Mouse (Mus musculus) small intestine, adult 2 months (tissue): Measurements from ENCODE around the gene Entr1. TPM values are rescaled to one million over a fixed set of nuclear protein-coding genes. Genes with fewer than 3 reads are reported as not detected.

ENCODE experiments used
- H3K27ac ChIP-seq: fragments of 200-500 bp; 2 replicates; pipeline ENCODE4 v1.5.1; 2012; ENCODE audit warnings: low read depth, low read length, control low read depth, inconsistent platforms; ENCODE audit not compliant: insufficient read depth
- H3K27me3 ChIP-seq: fragments of 200-500 bp; 2 replicates; pipeline ENCODE4 v1.6.1; 2012; ENCODE audit warnings: mild to moderate bottlenecking, moderate library complexity, low read length, inconsistent platforms; ENCODE audit not compliant: control insufficient read depth, insufficient read depth
- H3K36me3 ChIP-seq: fragments of 200-500 bp; 2 replicates; pipeline ENCODE4 v1.6.1; 2012; ENCODE audit warnings: mild to moderate bottlenecking, low read length, control low read depth, inconsistent platforms; ENCODE audit not compliant: control insufficient read depth, insufficient read depth
- H3K4me1 ChIP-seq: fragments of 200-500 bp; 2 replicates; pipeline ENCODE4 v1.6.1; 2012; ENCODE audit warnings: low read length, inconsistent platforms, mixed read lengths; ENCODE audit not compliant: control insufficient read depth, insufficient read depth, insufficient read length
- H3K4me3 ChIP-seq: fragments of 200-500 bp; 2 replicates; pipeline ENCODE4 v1.5.1; 2012; ENCODE audit warnings: low read depth, mild to moderate bottlenecking, control low read depth, inconsistent platforms, low read length, moderate library complexity
- CTCF ChIP-seq: fragments of 200-500 bp; IDR thresholded peaks from 2 replicates; pipeline ENCODE4 v1.5.1; 2012; ENCODE audit warnings: low read depth, mild to moderate bottlenecking, control low read depth, inconsistent platforms, low read length, moderate library complexity, mixed read lengths; ENCODE audit not compliant: insufficient replicate concordance, insufficient read length; ENCODE audit errors: extremely low read depth
- POLR2A ChIP-seq: fragments of 200-500 bp; IDR thresholded peaks from 2 replicates; pipeline ENCODE4 v1.6.1; 2012; ENCODE audit warnings: low read depth, mild to moderate bottlenecking, control low read depth, inconsistent platforms, low read length, moderate library complexity
- WGBS: fragments of 180-500 bp; shearing (Covaris S2); methylation state at CpG from one replicate; pipeline ENCODE4 v1.1.7; 2018; 5-methylcytosine and 5-hydroxymethylcytosine counted together
- polyA plus RNA-seq: library from polyadenylated mRNA; depleted of rRNA; stranded (reverse); fragments of >200 nt; gene quantifications from 2 replicates; pipeline ENCODE4 v1.2.3, GENCODE M21; 2012; rRNA removed

Entr1 gene
- polyA plus RNA-seq, 1 experiment, result 60.0 TPM

- WGBS, result 63% methylated on average over 6 of the region's 6 CpGs
- H3K27me3 ChIP-seq, result no peaks in the 10 kb centered on the region
- peaks cover 21% of the 10 kb centered on the region for H3K4me1 ChIP-seq
- no peak overlapping the region for H3K4me3 ChIP-seq
- H3K27ac ChIP-seq, result no peak overlapping the region
- TF ChIP-seq POLR2A (no peak), CTCF (no peak)
- H3K36me3 ChIP-seq, result no peaks in the 10 kb centered on the region; the same call in none of the 2 replicates
These were observed 40.9 kb downstream of the Entr1 start for GRCm38 (mm10) chr2:26348241-26348640.

- no peaks in the 10 kb centered on the region for H3K27me3 ChIP-seq
- no peaks in the 10 kb centered on the region for H3K36me3 ChIP-seq
- H3K4me3 ChIP-seq, result no peak overlapping the region
- TF ChIP-seq POLR2A, result no peak
- TF ChIP-seq CTCF, result no peak
- WGBS, result 51% methylated on average over 11 of the region's 11 CpGs
- H3K4me1 ChIP-seq, result peaks cover 25% of the 10 kb centered on the region
- H3K27ac ChIP-seq, result peak overlapping the region; percentile 52; the same call in 1 of the 2 replicates
These were observed 46.3 kb downstream of the Entr1 start for GRCm38 (mm10) chr2:26342609-26343490.

- Histone ChIP-seq H3K27ac (peak overlapping the region; percentile 52), H3K27me3 (no peaks in the 10 kb centered on the region), H3K36me3 (no peaks in the 10 kb centered on the region), H3K4me3 (no peak overlapping the region), H3K4me1 (peaks cover 20% of the 10 kb centered on the region)
- no peak for TF ChIP-seq CTCF
- TF ChIP-seq POLR2A, result no peak
- WGBS, result 13% methylated on average over 10 of the region's 10 CpGs
These were observed 47.1 kb downstream of the Entr1 start for GRCm38 (mm10) chr2:26342044-26342443.

GRCm38 (mm10) chr2:26341510-26341981 is 47.6 kb downstream of the Entr1 start:
- WGBS, result 82% methylated on average over 2 of the region's 2 CpGs
- H3K4me1 ChIP-seq, result peaks cover 17% of the 10 kb centered on the region
- no peaks in the 10 kb centered on the region for H3K27me3 ChIP-seq
- H3K27ac ChIP-seq, result no peak overlapping the region
- TF ChIP-seq POLR2A, result no peak
- no peak for TF ChIP-seq CTCF
- H3K4me3 ChIP-seq, result no peak overlapping the region
- no peaks in the 10 kb centered on the region for H3K36me3 ChIP-seq

GRCm38 (mm10) chr2:26339204-26339551 is 49.9 kb downstream of the Entr1 start:
- peaks cover 17% of the 10 kb centered on the region for H3K4me1 ChIP-seq
- WGBS, result 24% methylated on average over 5 of the region's 5 CpGs
- no peak overlapping the region for H3K27ac ChIP-seq
- no peaks in the 10 kb centered on the region for H3K36me3 ChIP-seq
- TF ChIP-seq POLR2A (no peak), CTCF (no peak)
- H3K4me3 ChIP-seq, result no peak overlapping the region
- H3K27me3 ChIP-seq, result no peaks in the 10 kb centered on the region

GRCm38 (mm10) chr2:26338302-26339203 is 50.6 kb downstream of the Entr1 start:
- Histone ChIP-seq H3K4me1 (peaks cover 17% of the 10 kb centered on the region), H3K27ac (no peak overlapping the region), H3K4me3 (no peak overlapping the region), H3K27me3 (no peaks in the 10 kb centered on the region), H3K36me3 (no peaks in the 10 kb centered on the region)
- TF ChIP-seq CTCF (no peak), POLR2A (no peak)
- WGBS, result 65% methylated on average over 9 of the region's 13 CpGs

Other genes starting within 250 kb of the Entr1 start
- gene Lhx3, start 181.0 kb downstream of the Entr1 start, polyA plus RNA-seq, result 0.13 TPM in 1 of 2 replicates, not detected in the other
- gene Qsox2, start 151.8 kb downstream of the Entr1 start, polyA plus RNA-seq, result 10.9 TPM in 2 replicates
- 0.34 and 0.36 TPM in 2 replicates for gene Ccdc187, start 94.8 kb downstream of the Entr1 start, polyA plus RNA-seq
- 7.1 and 8.1 TPM in 2 replicates for gene Gpsm1, start 73.8 kb downstream of the Entr1 start, polyA plus RNA-seq
- gene Dnlz, start 37.2 kb downstream of the Entr1 start, polyA plus RNA-seq, result 12.6 and 23.7 TPM in 2 replicates
- 3.3 and 4.5 TPM in 2 replicates for gene Card9, start 28.4 kb downstream of the Entr1 start, polyA plus RNA-seq
- 14.0 and 20.4 TPM in 2 replicates for gene Snapc4, start 8.7 kb downstream of the Entr1 start, polyA plus RNA-seq
- gene Pmpca, start within 50 bp of the Entr1 start, polyA plus RNA-seq, result 12.0 and 17.7 TPM in 2 replicates
- 9.0 and 17.4 TPM in 2 replicates for gene Inpp5e, start 19.9 kb upstream of the Entr1 start, polyA plus RNA-seq
- gene Sec16a, start 55.9 kb upstream of the Entr1 start, polyA plus RNA-seq, result 72.4 and 105 TPM in 2 replicates
- gene Notch1, start 127.3 kb upstream of the Entr1 start, polyA plus RNA-seq, result 19.6 and 21.6 TPM in 2 replicates
- gene Egfl7, start 190.7 kb upstream of the Entr1 start, polyA plus RNA-seq, result 61.1 and 96.8 TPM in 2 replicates
- not detected in 2 replicates for gene Gm20532, start 197.3 kb upstream of the Entr1 start, polyA plus RNA-seq
- 288 and 515 TPM in 2 replicates for gene Agpat2, start 215.1 kb upstream of the Entr1 start, polyA plus RNA-seq
- gene Fam69b, start 239.1 kb upstream of the Entr1 start, polyA plus RNA-seq, result 5.0 and 7.7 TPM in 2 replicates